Mouse (Mus musculus) heart, embryonic 12.5 days (tissue): ENCODE results near the gene Ugt1a6b. TPM values are rescaled to one million over a fixed set of nuclear protein-coding genes. Genes with fewer than 3 reads are reported as not detected.

Experiments used
- ATAC-seq: fragments of 200-750 bp; cut with Nextera tagmentation; 2 replicates; pipeline ENCODE4 v1.8.0; 2017; ENCODE audit warnings: moderate TSS enrichment, moderate library complexity; ENCODE audit not compliant: insufficient number of reproducible peaks, low FRiP score
- H3K27ac ChIP-seq: fragments of 300-500 bp; sonication (generic); 2 replicates; pipeline ENCODE4 v1.5.1; 2016; ENCODE audit warnings: mild to moderate bottlenecking, moderate library complexity; ENCODE audit not compliant: poor library complexity, severe bottlenecking
- H3K27me3 ChIP-seq: fragments of 300-500 bp; sonication (generic); replicated peaks from 2 replicates; pipeline ENCODE4 v1.6.1; 2016; ENCODE audit warnings: mild to moderate bottlenecking, moderate library complexity
- H3K36me3 ChIP-seq: fragments of 300-500 bp; sonication (generic); 2 replicates; pipeline ENCODE4 v1.6.1; 2016; ENCODE audit warnings: mild to moderate bottlenecking, moderate library complexity
- H3K4me1 ChIP-seq: fragments of 300-500 bp; sonication (generic); replicated peaks from 2 replicates; pipeline ENCODE4 v1.6.1; 2016; ENCODE audit warnings: mild to moderate bottlenecking
- H3K4me2 ChIP-seq: fragments of 300-500 bp; sonication (generic); 2 replicates; pipeline ENCODE4 v1.6.1; 2016; ENCODE audit warnings: mild to moderate bottlenecking, moderate library complexity
- H3K4me3 ChIP-seq: fragments of 300-500 bp; sonication (generic); 2 replicates; pipeline ENCODE4 v1.5.1; 2016; ENCODE audit warnings: mild to moderate bottlenecking
- H3K9ac ChIP-seq: fragments of 300-500 bp; sonication (generic); 2 replicates; pipeline ENCODE4 v1.6.1; 2016; ENCODE audit warnings: mild to moderate bottlenecking, moderate library complexity
- H3K9me3 ChIP-seq: fragments of 300-500 bp; sonication (generic); replicated peaks from 2 replicates; pipeline ENCODE4 v1.6.1; 2016; ENCODE audit warnings: mild to moderate bottlenecking, moderate library complexity
- WGBS: fragments of 180-500 bp; shearing (Covaris S2); methylation state at CpG from one replicate; pipeline ENCODE4 v1.1.7; 2016; 5-methylcytosine and 5-hydroxymethylcytosine counted together
- polyA plus RNA-seq: library from polyadenylated mRNA; unstranded; fragments of >200 nt; fragmentation: Nextera tagmentation; extraction: Ambion mirVana; gene quantifications from 2 replicates; pipeline ENCODE4 v1.2.1, GENCODE M21; 2016

Gene Ugt1a6b
- polyA plus RNA-seq, 1 experiment from 2014 or later = not detected

- no peaks in the 10 kb centered on the region for H3K4me1 ChIP-seq
- peaks cover 63% of the 10 kb centered on the region for H3K9me3 ChIP-seq
- no peaks in the 10 kb centered on the region for H3K36me3 ChIP-seq
- WGBS = 46% methylated on average over 5 of the region's 5 CpGs
- 0 out of 2 replicates have a peak, but pooled peaks have one; percentile 1 for ATAC-seq
- H3K27me3 ChIP-seq = no peaks in the 10 kb centered on the region
- H3K27ac ChIP-seq = no peak within 1 kb of the TSS
- no peak within 1 kb of the TSS for H3K4me3 ChIP-seq
- no peak within 1 kb of the TSS for H3K9ac ChIP-seq
- no peak within 1 kb of the TSS for H3K4me2 ChIP-seq
These were observed 123.8 kb downstream of the Ugt1a6b start, which contains the start of gene Mroh2a for GRCm38 (mm10) chr1:88226670-88227379. Gene Mroh2a (plus strand): TSS chr1:88226986.

GRCm38 (mm10) chr1:88227482-88227881 is 124.4 kb downstream of the Ugt1a6b start:
- ATAC-seq = no peak
- no peak overlapping the region for H3K4me2 ChIP-seq
- H3K4me1 ChIP-seq = no peaks in the 10 kb centered on the region
- H3K9me3 ChIP-seq = peaks cover 70% of the 10 kb centered on the region
- no peak overlapping the region for H3K27ac ChIP-seq
- 48% methylated on average over 2 of the region's 2 CpGs for WGBS
- H3K4me3 ChIP-seq = no peak overlapping the region
- H3K36me3 ChIP-seq = no peaks in the 10 kb centered on the region
- no peak overlapping the region for H3K9ac ChIP-seq
- no peaks in the 10 kb centered on the region for H3K27me3 ChIP-seq

GRCm38 (mm10) chr1:88228121-88228520 is 125.1 kb downstream of the Ugt1a6b start:
- Histone ChIP-seq H3K4me3 (no peak overlapping the region), H3K9ac (no peak overlapping the region), H3K4me2 (no peak overlapping the region), H3K9me3 (peaks cover 76% of the 10 kb centered on the region), H3K27ac (no peak overlapping the region), H3K4me1 (no peaks in the 10 kb centered on the region), H3K36me3 (no peaks in the 10 kb centered on the region), H3K27me3 (no peaks in the 10 kb centered on the region)
- ATAC-seq = no peak
- 62% methylated on average over 7 of the region's 7 CpGs for WGBS

- WGBS = 69% methylated on average over 3 of the region's 3 CpGs
- H3K4me2 ChIP-seq = no peak overlapping the region
- H3K9me3 ChIP-seq = peaks cover 91% of the 10 kb centered on the region
- ATAC-seq = no peak
- no peak overlapping the region for H3K9ac ChIP-seq
- H3K36me3 ChIP-seq = no peaks in the 10 kb centered on the region
- H3K4me3 ChIP-seq = no peak overlapping the region
- no peaks in the 10 kb centered on the region for H3K4me1 ChIP-seq
- H3K27me3 ChIP-seq = no peaks in the 10 kb centered on the region
- no peak overlapping the region for H3K27ac ChIP-seq
These were observed 126.5 kb downstream of the Ugt1a6b start for GRCm38 (mm10) chr1:88229566-88229965.

- no peak overlapping the region for H3K9ac ChIP-seq
- H3K36me3 ChIP-seq = no peaks in the 10 kb centered on the region
- H3K4me1 ChIP-seq = no peaks in the 10 kb centered on the region
- H3K4me3 ChIP-seq = no peak overlapping the region
- no peak overlapping the region for H3K27ac ChIP-seq
- no peak for ATAC-seq
- H3K4me2 ChIP-seq = no peak overlapping the region
- H3K9me3 ChIP-seq = peaks cover 95% of the 10 kb centered on the region
- 72% methylated on average over 5 of the region's 5 CpGs for WGBS
- no peaks in the 10 kb centered on the region for H3K27me3 ChIP-seq
These were observed 126.9 kb downstream of the Ugt1a6b start for GRCm38 (mm10) chr1:88229986-88230385.

GRCm38 (mm10) chr1:88230421-88230820 is 127.4 kb downstream of the Ugt1a6b start:
- WGBS = 67% methylated on average over 7 of the region's 7 CpGs
- no peak overlapping the region for H3K9ac ChIP-seq

GRCm38 (mm10) chr1:88230981-88231802 is 128.1 kb downstream of the Ugt1a6b start:
- Histone ChIP-seq H3K4me2 (no peak overlapping the region), H3K36me3 (no peaks in the 10 kb centered on the region), H3K9me3 (peaks cover 98% of the 10 kb centered on the region), H3K27me3 (no peaks in the 10 kb centered on the region), H3K27ac (no peak overlapping the region), H3K4me3 (no peak overlapping the region), H3K9ac (no peak overlapping the region), H3K4me1 (no peaks in the 10 kb centered on the region)
- 65% methylated on average over 6 of the region's 6 CpGs for WGBS
- ATAC-seq = no peak

More at GRCm38 (mm10) chr1:88230421-88230820, 127.4 kb downstream of the Ugt1a6b start:
- Histone ChIP-seq H3K9me3 (peaks cover 97% of the 10 kb centered on the region), H3K27me3 (no peaks in the 10 kb centered on the region), H3K4me3 (no peak overlapping the region), H3K36me3 (no peaks in the 10 kb centered on the region), H3K4me1 (no peaks in the 10 kb centered on the region), H3K27ac (no peak overlapping the region), H3K4me2 (no peak overlapping the region)
- ATAC-seq = no peak

- Histone ChIP-seq H3K9me3 (peaks cover 96% of the 10 kb centered on the region), H3K36me3 (no peaks in the 10 kb centered on the region), H3K4me3 (no peak overlapping the region), H3K27me3 (no peaks in the 10 kb centered on the region), H3K4me1 (no peaks in the 10 kb centered on the region), H3K4me2 (no peak overlapping the region), H3K27ac (no peak overlapping the region), H3K9ac (no peak overlapping the region)
- ATAC-seq = no peak
- 59% methylated on average over 7 of the region's 7 CpGs for WGBS
These were observed 128.9 kb downstream of the Ugt1a6b start for GRCm38 (mm10) chr1:88231803-88232499.

GRCm38 (mm10) chr1:88232664-88233380 is 129.8 kb downstream of the Ugt1a6b start:
- no peaks in the 10 kb centered on the region for H3K27me3 ChIP-seq
- peaks cover 97% of the 10 kb centered on the region for H3K9me3 ChIP-seq
- no peak overlapping the region for H3K9ac ChIP-seq
- 46% methylated on average over 3 of the region's 3 CpGs for WGBS
- H3K4me1 ChIP-seq = no peaks in the 10 kb centered on the region
- H3K36me3 ChIP-seq = no peaks in the 10 kb centered on the region
- H3K27ac ChIP-seq = no peak overlapping the region
- ATAC-seq = no peak
- no peak overlapping the region for H3K4me3 ChIP-seq
- no peak overlapping the region for H3K4me2 ChIP-seq

- Histone ChIP-seq H3K27ac (no peak overlapping the region), H3K9me3 (peaks cover 97% of the 10 kb centered on the region), H3K9ac (no peak overlapping the region), H3K36me3 (no peaks in the 10 kb centered on the region), H3K27me3 (no peaks in the 10 kb centered on the region), H3K4me2 (no peak overlapping the region), H3K4me1 (no peaks in the 10 kb centered on the region), H3K4me3 (no peak overlapping the region)
- no peak for ATAC-seq
- WGBS = 59% methylated on average over 14 of the region's 14 CpGs
These were observed 130.6 kb downstream of the Ugt1a6b start for GRCm38 (mm10) chr1:88233421-88234247.
